Mouse (Mus musculus): ENCODE measurements around the gene Fxyd3. TPM values are rescaled to one million over a fixed set of nuclear protein-coding genes. Genes with fewer than 3 reads are reported as not detected.

Fxyd3 gene
- polyA plus RNA-seq, 1 experiment = 1.9 TPM

DNA sequence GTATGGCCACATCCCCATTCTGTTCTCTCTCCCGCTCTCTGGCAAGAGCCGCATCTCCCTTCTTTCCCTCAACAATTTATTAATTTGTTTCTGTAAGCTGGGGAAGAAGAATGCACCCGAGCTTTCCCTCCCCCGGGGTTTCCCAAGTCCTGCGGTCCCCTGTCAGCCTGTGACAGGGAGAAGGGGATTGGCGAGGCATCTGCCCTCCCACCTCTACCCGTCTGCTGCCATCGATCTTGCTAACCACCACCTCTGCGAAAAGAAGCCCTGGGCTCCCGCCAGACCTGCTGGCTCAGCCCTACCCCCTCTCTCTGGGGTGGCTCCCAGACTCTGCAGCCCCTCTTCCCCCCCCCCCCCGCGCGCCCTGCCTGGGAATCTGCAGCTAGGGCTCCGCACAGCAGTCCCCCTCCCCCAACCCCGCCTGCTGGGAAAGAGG is 26.6 kb downstream of the Fxyd3 start:
- Histone ChIP-seq H3K9ac (ENCODE audit: low read depth, poor library complexity, severe bottlenecking) (no peak overlapping the region), H3K36me3 (ENCODE audit: control insufficient read depth, insufficient read depth, low read length, poor library complexity, severe bottlenecking) (no peaks in the 10 kb centered on the region), H3K4me1 (ENCODE audit: control insufficient read depth, insufficient read depth, low read length) (no peaks in the 10 kb centered on the region), H3K4me3 (ENCODE audit: low read depth, low read length) (no peak overlapping the region), H3K9me3 (replicated peaks; ENCODE audit: control insufficient read depth, insufficient read depth, low read length, poor library complexity, severe bottlenecking) (no peaks in the 10 kb centered on the region), H3K27me3 (ENCODE audit: control insufficient read depth, insufficient read depth, low read length, poor library complexity, severe bottlenecking) (peaks cover 11% of the 10 kb centered on the region), H3K27ac (ENCODE audit: insufficient read depth, low read length) (no peak overlapping the region)
- TF ChIP-seq POLR2A (IDR thresholded peaks at IDR 0.05; ENCODE audit: insufficient read depth, low read length) = no peak
- no peak for TF ChIP-seq CTCF (IDR thresholded peaks at IDR 0.05; ENCODE audit: low read depth, low read length)
- no peak for TF ChIP-seq EP300 (IDR thresholded peaks at IDR 0.05; ENCODE audit: insufficient read depth, low read depth, low read length)

GRCm38 (mm10) chr7:31049135-31049845 is 27.2 kb downstream of the Fxyd3 start:
- H3K9me3 ChIP-seq (replicated peaks; ENCODE audit: control insufficient read depth, insufficient read depth, low read length, poor library complexity, severe bottlenecking) = no peaks in the 10 kb centered on the region
- H3K27ac ChIP-seq (ENCODE audit: insufficient read depth, low read length) = no peak overlapping the region
- H3K4me3 ChIP-seq (ENCODE audit: low read depth, low read length) = no peak overlapping the region
- H3K4me1 ChIP-seq (ENCODE audit: control insufficient read depth, insufficient read depth, low read length) = no peaks in the 10 kb centered on the region
- peaks cover 11% of the 10 kb centered on the region for H3K27me3 ChIP-seq (ENCODE audit: control insufficient read depth, insufficient read depth, low read length, poor library complexity, severe bottlenecking)
- TF ChIP-seq CTCF (IDR thresholded peaks at IDR 0.05; ENCODE audit: low read depth, low read length) (no peak), EP300 (IDR thresholded peaks at IDR 0.05; ENCODE audit: insufficient read depth, low read depth, low read length) (no peak), POLR2A (IDR thresholded peaks at IDR 0.05; ENCODE audit: insufficient read depth, low read length) (no peak)
- no peaks in the 10 kb centered on the region for H3K36me3 ChIP-seq (ENCODE audit: control insufficient read depth, insufficient read depth, low read length, poor library complexity, severe bottlenecking)
- H3K9ac ChIP-seq (ENCODE audit: low read depth, poor library complexity, severe bottlenecking) = no peak overlapping the region

- Histone ChIP-seq H3K9ac (ENCODE audit: low read depth, poor library complexity, severe bottlenecking) (no peak within 1 kb of the TSS), H3K27ac (ENCODE audit: insufficient read depth, low read length) (no peak within 1 kb of the TSS), H3K27me3 (ENCODE audit: control insufficient read depth, insufficient read depth, low read length, poor library complexity, severe bottlenecking) (peaks cover 3% of the 10 kb centered on the region; the same call in 1 of the 2 replicates), H3K36me3 (ENCODE audit: control insufficient read depth, insufficient read depth, low read length, poor library complexity, severe bottlenecking) (no peaks in the 10 kb centered on the region), H3K9me3 (replicated peaks; ENCODE audit: control insufficient read depth, insufficient read depth, low read length, poor library complexity, severe bottlenecking) (no peaks in the 10 kb centered on the region), H3K4me1 (ENCODE audit: control insufficient read depth, insufficient read depth, low read length) (no peaks in the 10 kb centered on the region), H3K4me3 (ENCODE audit: low read depth, low read length) (peak within 1 kb of the TSS; percentile 20)
- TF ChIP-seq POLR2A (IDR thresholded peaks at IDR 0.05; ENCODE audit: insufficient read depth, low read length) (no peak), EP300 (IDR thresholded peaks at IDR 0.05; ENCODE audit: insufficient read depth, low read depth, low read length) (no peak), CTCF (IDR thresholded peaks at IDR 0.05; ENCODE audit: low read depth, low read length) (no peak)
These were observed 34.0 kb downstream of the Fxyd3 start, which contains the start of gene Fxyd5 for GRCm38 (mm10) chr7:31042431-31042910. TSS of gene Fxyd5 (minus strand) at chr7:31042481.

DNA sequence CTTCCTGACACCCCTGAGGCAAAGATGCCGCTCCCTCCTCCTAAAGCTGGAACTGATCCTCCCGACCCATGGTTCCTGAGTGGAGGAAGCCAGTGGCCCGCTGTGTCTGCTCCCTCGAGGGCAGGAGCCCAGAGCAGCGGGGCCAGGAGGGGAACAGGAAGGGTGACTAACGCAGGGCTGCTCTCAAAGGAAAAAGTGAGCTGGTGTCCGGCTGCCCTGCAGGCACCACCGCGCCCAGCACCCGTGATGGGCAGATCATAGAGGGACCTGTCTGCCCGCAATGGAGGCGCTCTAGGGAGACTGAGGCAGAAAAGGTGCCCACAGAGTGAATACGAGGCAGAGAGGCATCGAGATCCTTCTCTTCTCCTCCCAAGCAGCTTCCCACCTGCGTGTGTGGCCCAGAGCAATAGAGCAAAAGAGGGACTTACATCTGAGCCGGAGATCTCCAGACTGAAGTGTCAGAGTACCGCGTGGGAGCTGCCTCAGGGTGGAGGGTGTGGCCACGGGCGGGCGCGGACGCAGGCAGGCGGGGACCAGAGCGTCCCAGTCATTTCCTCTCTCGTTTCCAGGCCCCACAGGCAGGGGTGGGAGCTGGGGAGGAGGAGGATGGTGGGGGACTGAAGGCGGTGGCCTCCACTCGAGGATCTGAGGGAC is 34.7 kb downstream of the Fxyd3 start:
- Histone ChIP-seq H3K9me3 (replicated peaks; ENCODE audit: control insufficient read depth, insufficient read depth, low read length, poor library complexity, severe bottlenecking) (no peaks in the 10 kb centered on the region), H3K27me3 (ENCODE audit: control insufficient read depth, insufficient read depth, low read length, poor library complexity, severe bottlenecking) (0 out of 2 replicates have a peak, but pooled peaks cover 3% of the 10 kb centered on the region), H3K9ac (ENCODE audit: low read depth, poor library complexity, severe bottlenecking) (no peak overlapping the region), H3K4me3 (ENCODE audit: low read depth, low read length) (peak overlapping the region; percentile 20), H3K36me3 (ENCODE audit: control insufficient read depth, insufficient read depth, low read length, poor library complexity, severe bottlenecking) (no peaks in the 10 kb centered on the region), H3K4me1 (ENCODE audit: control insufficient read depth, insufficient read depth, low read length) (no peaks in the 10 kb centered on the region), H3K27ac (ENCODE audit: insufficient read depth, low read length) (no peak overlapping the region)
- TF ChIP-seq EP300 (IDR thresholded peaks at IDR 0.05; ENCODE audit: insufficient read depth, low read depth, low read length) (no peak), POLR2A (IDR thresholded peaks at IDR 0.05; ENCODE audit: insufficient read depth, low read length) (no peak), CTCF (IDR thresholded peaks at IDR 0.05; ENCODE audit: low read depth, low read length) (no peak)

DNA sequence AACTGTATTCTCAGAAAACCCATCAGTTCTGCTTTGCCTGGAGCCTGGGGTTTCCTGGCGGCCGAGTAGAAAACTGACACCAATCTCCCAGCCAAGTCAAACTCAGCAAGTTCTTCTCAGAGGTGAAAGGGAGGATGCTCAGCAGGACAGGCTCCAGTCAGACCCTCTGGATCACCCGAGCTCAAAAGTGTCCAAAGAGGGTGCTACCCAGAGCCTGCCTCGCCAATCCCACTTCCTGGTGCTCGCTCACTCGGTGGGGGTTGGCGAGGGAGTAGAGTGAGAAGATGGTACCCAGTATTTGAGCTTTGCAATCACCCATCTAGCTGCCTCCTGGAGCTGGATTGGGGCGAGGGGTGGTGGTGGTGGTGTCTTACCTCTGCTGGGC is 35.5 kb downstream of the Fxyd3 start:
- 0 out of 2 replicates have a peak, but pooled peaks cover 3% of the 10 kb centered on the region for H3K27me3 ChIP-seq (ENCODE audit: control insufficient read depth, insufficient read depth, low read length, poor library complexity, severe bottlenecking)
- H3K36me3 ChIP-seq (ENCODE audit: control insufficient read depth, insufficient read depth, low read length, poor library complexity, severe bottlenecking) = no peaks in the 10 kb centered on the region
- no peak for TF ChIP-seq EP300 (IDR thresholded peaks at IDR 0.05; ENCODE audit: insufficient read depth, low read depth, low read length)
- no peak for TF ChIP-seq POLR2A (IDR thresholded peaks at IDR 0.05; ENCODE audit: insufficient read depth, low read length)
- TF ChIP-seq CTCF (IDR thresholded peaks at IDR 0.05; ENCODE audit: low read depth, low read length) = no peak
- H3K4me3 ChIP-seq (ENCODE audit: low read depth, low read length) = no peak overlapping the region
- no peaks in the 10 kb centered on the region for H3K9me3 ChIP-seq (replicated peaks; ENCODE audit: control insufficient read depth, insufficient read depth, low read length, poor library complexity, severe bottlenecking)
- no peak overlapping the region for H3K27ac ChIP-seq (ENCODE audit: insufficient read depth, low read length)
- H3K9ac ChIP-seq (ENCODE audit: low read depth, poor library complexity, severe bottlenecking) = no peak overlapping the region
- H3K4me1 ChIP-seq (ENCODE audit: control insufficient read depth, insufficient read depth, low read length) = no peaks in the 10 kb centered on the region

Measured in ES-Bruce4 (cell line).